Mouse (Mus musculus) small intestine, adult 2 months (tissue): ENCODE measurements around the gene Csrnp3.

ENCODE experiments used
- CTCF ChIP-seq: fragments of 200-500 bp; IDR thresholded peaks from 2 replicates; pipeline ENCODE4 v1.5.1; 2012; ENCODE audit warnings: low read depth, mild to moderate bottlenecking, control low read depth, inconsistent platforms, low read length, moderate library complexity, mixed read lengths; ENCODE audit not compliant: insufficient replicate concordance, insufficient read length; ENCODE audit errors: extremely low read depth
- POLR2A ChIP-seq: fragments of 200-500 bp; IDR thresholded peaks from 2 replicates; pipeline ENCODE4 v1.6.1; 2012; ENCODE audit warnings: low read depth, mild to moderate bottlenecking, control low read depth, inconsistent platforms, low read length, moderate library complexity

GRCm38 (mm10) chr2:65833421-65833820, 12.1 kb upstream of the Csrnp3 start:
- TF ChIP-seq CTCF, result no peak
- no peak for TF ChIP-seq POLR2A
